Mouse (Mus musculus) heart, adult 11 months (tissue): ENCODE measurements around the gene Pde6g.
A peak's percentile ranks its signal among the peaks of the same experiment; 100 is the strongest.

ENCODE experiments used
- DNase-seq: peaks from one replicate; pipeline ENCODE4 v3.0.0; 2022

Pde6g gene

DNA sequence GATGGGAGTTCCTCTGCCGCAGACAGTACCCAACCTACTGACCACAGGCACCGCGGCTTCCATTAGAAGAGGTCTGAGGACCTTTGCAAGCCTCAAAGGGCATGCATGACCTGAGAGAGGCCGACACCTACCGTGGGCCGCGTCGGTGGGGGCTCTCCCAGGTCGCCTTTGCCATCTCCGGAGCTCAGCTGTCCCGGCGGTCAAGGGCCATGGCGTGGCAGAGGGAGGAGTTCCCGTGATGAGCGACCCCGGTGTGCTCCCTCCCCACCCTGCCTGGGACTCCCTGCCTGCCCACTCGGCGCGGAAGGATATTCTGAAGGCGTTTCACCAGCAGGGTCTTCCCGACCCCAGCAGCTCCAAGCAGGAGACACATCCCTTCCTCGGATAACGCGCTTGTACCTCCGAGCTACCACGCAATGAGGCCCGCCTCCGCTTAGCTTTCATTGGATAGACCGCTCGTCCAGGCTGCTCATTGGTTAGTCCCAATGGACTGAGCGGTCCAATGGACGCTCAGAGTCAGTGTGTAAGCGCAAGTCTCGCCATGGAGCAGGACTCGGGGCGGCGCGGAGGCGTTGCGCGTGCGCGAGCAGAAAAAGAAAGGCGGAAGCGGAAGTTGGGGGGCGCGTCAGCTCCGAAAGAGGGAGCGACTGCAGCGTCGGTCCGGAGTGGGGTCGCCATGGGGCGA is 13.9 kb upstream of the Pde6g start, which contains the start of gene Arl16:
TSS of gene Arl16 (minus strand) at position 557 of the 685 bp plus-strand sequence.
- DNase-seq = peak; percentile 100

GRCm38 (mm10) chr11:120465521-120465920 is 12.2 kb upstream of the Pde6g start:
- DNase-seq = peak; percentile 93

DNA sequence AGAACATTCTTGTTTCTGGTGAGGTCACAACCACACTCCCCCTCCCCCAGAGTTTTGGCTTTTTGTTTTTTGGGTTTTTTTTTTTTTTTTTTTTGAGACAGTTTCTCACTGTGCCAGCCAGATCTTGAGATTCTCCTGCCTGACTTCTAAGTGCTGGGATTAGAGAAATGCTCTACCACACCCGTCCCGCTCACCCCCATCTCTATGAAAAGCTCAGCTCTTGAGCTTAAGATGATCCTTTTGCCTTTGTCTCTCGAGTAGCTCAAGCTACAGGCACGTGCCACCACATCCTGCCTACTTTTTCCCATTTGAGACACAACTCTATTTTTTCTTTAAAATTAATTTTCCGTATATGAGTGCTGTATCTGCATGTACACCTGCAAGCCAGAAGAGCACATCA is 11.1 kb upstream of the Pde6g start:
- no peak for DNase-seq

- DNase-seq = no peak
These were observed 10.2 kb upstream of the Pde6g start for GRCm38 (mm10) chr11:120463536-120463935.

DNA sequence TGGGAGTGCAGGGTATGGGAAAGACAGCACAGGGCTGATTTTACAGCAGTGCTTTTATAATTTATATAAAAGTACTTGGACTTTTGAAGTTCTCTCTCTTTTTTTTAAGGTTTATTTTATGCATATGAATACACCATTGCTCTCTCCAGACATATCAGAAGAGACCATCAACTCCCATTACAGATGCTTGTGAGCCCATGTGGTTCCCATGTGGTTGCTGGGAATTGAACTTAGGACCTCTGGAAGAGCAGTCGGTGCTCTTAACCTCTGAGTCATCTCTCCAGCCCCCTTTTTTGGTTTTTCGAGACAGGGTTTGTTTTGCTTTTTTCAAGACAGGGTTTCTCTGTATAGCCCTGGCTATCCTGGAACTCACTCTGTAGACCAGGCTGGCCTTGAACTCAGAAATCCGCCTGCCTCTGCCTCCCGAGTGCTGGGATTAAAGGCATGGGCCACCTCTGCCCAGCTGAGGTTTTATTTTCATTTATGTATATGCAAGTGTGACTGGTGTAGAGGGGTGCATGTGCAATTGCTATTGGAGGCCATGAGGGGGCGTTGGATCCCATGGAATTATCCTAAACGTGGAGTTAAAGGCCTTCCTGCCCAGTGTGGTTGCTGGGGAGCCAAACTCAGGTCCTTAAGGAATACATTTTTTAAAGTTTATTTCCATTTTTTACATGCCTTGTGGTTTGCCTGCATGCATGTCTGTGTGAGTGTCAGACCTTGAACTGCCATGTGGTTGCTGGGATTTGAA is 5.7 kb upstream of the Pde6g start:
- DNase-seq = no peak

GRCm38 (mm10) chr11:120457772-120458751 is 4.8 kb upstream of the Pde6g start, which contains the start of the genes Oxld1 and Ccdc137:
Gene Oxld1 (minus strand): TSS chr11:120458068.
Gene Ccdc137 (plus strand): TSS chr11:120458115.
- peak; percentile 99 for DNase-seq

GRCm38 (mm10) chr11:120457370-120457769 is 4.1 kb upstream of the Pde6g start:
- no peak for DNase-seq

GRCm38 (mm10) chr11:120455413-120455812 is 2.1 kb upstream of the Pde6g start:
- no peak for DNase-seq

GRCm38 (mm10) chr11:120454965-120455364 is 1.7 kb upstream of the Pde6g start:
- no peak for DNase-seq

DNA sequence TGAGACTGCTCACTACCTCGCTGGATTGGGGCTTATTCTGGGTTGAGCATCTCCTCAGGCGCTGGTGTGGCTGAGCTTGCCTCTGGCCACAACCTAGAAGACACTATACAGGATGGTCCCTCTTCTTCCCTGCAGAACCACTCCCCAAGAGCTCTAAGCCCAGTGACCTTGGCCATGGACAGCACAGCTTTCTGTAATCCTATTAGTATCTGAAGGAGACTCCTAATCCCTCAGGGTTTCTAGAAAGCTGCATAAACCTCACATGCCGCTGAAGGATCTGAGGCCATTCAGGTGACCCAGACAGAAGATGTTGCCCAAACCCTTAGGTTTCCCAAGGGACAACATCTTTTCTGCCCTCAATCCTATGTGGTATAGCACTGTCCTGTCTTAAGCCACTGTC is 1.1 kb downstream of the Pde6g start:
- no peak for DNase-seq

DNA sequence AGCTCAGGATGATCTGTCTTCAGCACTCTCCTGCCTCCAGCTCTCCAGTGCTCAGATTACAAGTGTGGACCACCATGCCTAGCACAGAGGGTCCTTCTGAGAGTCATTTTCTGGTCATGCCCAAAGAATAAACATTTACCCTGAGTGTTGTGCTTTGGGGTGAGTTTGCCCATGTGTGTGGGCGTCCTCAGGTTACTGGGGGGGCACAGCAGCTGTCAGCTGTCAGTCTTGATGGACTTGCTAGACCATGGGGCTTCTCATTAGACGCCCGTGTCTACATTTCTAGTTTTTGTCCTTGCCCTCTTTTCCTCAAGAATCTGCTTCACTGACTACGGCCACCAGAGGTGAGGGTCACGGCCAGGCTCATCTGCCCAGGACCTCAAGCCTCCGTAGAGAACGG is 6.1 kb downstream of the Pde6g start:
- DNase-seq = no peak

DNA sequence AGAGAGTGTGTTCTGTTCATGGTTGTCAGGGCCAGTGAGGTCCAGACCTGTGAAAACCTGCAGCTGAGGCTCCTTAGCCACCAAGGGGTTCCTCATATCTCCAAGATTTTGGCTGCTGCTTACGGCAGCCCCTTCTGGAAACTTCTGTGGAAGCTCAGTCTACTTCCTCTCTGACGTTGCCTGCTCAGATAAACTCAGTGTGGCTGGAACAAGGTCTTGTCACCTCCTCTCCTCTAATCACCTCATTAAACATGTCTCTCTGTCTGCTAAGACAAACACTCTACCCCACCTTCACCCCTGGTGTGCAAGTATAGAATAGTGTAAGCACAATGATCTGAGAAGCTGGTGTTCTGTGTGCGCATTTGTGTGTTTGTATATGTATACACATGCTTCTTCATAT is 7.8 kb downstream of the Pde6g start:
- DNase-seq = no peak

DNA sequence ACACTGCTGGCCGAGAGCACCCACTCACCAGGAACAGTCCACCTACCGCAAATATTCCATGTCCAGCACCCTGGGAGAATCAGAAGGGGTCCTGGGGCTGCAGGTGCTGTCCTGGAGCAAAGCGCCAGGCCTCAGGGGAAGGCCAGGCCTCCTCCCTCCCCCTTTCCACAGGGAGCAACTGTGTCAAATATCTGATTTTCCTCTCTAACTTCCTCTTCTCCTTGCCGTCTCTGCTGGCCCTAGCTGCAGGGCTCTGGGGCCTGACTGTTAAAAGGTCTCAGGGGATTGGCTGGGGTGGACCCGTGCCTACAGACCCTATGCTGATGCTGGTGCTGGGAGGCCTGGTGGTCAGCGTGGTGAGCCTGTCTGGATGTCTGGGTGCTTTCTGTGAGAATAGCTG is 9.2 kb downstream of the Pde6g start:
- DNase-seq = no peak

GRCm38 (mm10) chr11:120442765-120443280 is 10.5 kb downstream of the Pde6g start:
- DNase-seq = peak; percentile 87

- DNase-seq = no peak
These were observed 11.0 kb downstream of the Pde6g start, which contains the start of gene Tspan10 for GRCm38 (mm10) chr11:120442344-120442743. Gene Tspan10 (plus strand): TSS chr11:120442644.

DNA sequence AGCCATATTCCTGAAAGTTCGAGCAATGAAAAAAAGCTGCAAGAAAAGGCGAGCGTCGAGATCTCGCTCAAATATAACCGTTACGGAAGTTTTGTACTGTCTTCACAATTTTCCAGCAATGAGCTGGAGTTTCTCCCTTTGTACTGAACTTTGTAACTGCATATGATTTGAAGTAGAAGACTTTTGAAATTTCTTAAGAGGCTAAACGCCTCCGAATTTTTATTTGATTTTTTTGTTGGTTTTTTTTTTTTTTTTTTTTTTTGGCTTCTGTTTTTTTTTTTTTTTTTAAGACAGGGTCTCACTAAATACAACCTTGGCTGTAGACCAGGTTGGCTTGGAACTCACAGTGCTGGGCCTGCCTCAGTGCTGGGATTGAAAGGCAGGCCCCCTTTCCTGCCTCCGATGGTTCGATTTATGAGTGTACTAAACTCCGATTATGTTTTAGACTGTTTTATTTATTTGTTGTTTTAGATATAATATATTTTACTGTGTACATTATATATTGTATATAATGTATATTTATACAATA is 15.4 kb downstream of the Pde6g start:
- DNase-seq = no peak

DNA sequence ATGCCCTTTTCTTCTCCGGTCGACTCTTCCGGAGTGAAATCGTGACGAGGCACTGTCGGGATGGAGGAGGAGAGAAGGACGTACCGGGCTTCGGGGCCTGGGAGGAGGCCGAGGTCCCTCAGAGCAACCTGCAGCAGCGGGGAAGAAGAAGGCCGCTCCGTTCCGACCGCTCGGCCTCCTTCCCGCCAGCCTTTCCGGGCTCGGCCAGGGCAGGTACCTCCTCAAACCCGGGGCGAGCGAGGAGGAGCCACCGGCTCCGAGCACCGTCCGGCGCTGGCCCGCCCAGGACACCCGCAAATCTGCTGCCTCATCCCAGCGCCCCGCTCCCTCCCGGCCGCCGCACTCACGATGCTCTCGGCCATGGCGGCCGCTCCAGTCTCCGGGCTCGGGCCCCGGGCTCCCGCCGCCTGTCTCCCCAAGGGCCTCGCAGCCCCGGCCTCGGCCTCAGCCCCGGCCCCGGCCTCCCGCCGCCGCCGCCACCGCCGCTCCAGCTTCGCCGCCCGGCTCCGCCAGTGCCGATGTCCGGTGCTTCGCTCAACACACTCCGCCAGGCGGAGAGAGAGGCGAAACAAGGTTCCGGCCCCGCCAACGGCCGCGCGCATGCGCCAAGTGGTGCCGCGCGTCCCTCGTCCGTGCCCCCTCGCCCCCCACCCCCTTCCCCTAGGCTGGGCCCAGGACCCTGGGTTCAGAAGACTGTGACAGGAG is 16.0 kb downstream of the Pde6g start, which contains the start of gene Nploc4:
TSS of gene Nploc4 (minus strand) at position 557 of the 705 bp plus-strand sequence.
- peak; percentile 99 for DNase-seq

DNA sequence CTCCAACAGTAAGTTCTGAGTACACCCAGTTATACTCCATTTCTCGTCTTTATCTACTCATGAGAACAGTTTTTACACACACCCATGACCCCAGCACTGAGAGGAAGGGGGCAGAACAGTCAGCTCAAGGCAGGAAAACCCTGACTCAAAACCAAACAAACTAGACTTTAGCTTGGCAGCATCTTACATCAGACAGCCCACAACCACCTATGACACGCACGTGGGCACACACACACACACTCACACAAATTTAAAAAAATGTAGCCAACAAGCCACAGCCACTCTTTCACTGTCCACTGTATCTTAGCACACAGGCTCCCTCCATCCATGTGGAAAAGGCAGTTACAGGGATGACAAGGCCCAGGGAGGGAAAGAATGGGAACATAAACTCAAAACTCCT is 26.6 kb downstream of the Pde6g start:
- no peak for DNase-seq

DNA sequence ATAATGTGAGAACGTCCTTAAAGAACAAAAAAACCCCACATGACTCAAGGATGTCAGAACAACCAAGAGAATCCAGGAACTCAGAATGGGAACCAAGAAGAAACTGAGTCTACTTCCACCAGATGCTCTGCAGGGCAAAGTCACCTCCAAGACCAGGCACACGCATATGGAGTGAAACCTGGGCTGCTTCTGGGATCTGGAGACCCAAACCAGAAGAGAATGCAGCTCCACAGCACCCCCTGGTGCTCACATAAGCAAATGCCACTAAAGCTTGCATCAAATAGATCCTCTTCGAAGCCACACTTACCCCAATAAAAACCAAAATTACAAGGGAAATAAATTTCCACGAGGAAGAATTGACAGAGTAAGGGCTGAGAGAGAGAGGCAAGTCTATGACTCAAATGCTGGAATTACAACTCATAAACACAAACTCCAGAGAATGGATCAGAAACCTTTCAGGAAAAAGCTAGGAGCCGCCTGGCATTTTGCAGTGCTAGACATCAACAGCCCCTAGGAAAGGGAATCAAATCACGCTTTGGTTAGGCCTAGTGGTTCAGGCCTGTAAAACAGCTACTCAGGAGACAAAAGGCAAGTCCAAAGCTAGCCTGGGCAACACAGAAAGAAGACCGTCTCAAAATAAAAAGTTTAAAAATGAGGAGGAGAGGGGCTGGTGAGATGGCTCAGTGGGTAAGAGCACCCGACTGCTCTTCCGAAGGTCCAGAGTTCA is 29.6 kb downstream of the Pde6g start:
- DNase-seq = no peak

DNA sequence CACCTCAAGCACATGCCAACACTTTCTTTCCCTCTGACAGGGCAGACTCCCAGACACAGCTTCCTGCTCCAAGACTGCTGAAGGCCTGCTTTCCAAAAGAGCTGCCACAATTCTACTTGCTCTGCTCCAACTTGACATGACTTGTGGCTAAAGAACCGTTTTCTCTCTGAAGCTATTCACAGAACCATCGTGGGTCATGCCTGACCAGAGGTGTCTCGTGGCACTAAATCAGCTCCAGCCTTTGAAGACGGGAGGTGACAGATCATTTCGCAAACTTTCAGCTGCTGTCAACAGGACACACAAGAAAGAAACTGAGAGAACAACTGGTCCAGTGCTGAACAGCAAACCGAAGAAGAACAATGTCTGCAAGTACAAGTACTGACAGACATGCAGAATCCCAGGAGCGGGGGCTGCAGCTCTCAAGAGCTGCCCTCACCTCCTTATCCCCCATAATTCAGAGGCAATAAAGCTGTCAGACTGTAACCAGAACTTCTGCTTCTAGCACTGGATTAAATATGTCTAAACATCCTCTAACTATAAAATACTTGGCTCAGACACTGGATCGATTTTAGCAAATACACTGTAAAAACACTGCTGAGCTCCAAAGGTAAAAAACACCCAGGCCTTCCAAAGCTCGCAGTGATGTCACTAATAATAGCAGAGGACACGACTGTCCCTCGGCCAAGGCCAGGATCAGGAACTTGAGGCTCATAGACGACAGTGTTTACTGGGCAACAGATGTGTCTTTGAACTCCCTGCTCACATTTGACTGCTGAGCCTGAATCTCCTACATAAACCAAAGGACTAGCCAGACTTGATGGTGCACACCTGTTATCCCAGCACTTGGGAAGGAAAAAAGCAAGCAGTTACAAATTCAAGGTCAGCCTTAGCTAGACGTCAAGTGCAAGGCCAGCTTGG is 30.4 kb downstream of the Pde6g start:
- DNase-seq = no peak
